Mouse (Mus musculus) MEL (cell line): ENCODE measurements at regions not wholly inside any gene's neighbourhood (a gene's known extent, or its start where the extent isn't known, plus 50 kb on each side); places are given as distances from the start of the nearest gene placed in this dataset.

Experiments
- DNase-seq: peaks from one replicate; pipeline ENCODE4 v3.0.0; 2011; ENCODE audit warnings: low read depth, low spot score
- H3K27ac ChIP-seq: 2 replicates; pipeline ENCODE4 v1.5.1; 2012; ENCODE audit warnings: low read depth, mild to moderate bottlenecking, control low read depth, low read length, moderate library complexity; ENCODE audit not compliant: control insufficient read depth
- H3K27me3 ChIP-seq, 2 experiments: fragments of 150-350 bp in 1 of 2; sonication (generic) in 1 of 2; 2 replicates each; pipeline ENCODE4 v1.6.1; 2012; ENCODE audit warnings: low read length in 2 of 2, mild to moderate bottlenecking in 2 of 2, improper control_type of control experiment in 1 of 2, moderate library complexity in 1 of 2; ENCODE audit not compliant: insufficient read depth in 2 of 2, control insufficient read depth in 1 of 2
- H3K36me3 ChIP-seq, 2 experiments: 2 replicates each; pipeline ENCODE4 v1.6.1; 2012 to 2014; ENCODE audit warnings: low read length in 2 of 2, improper control_type of control experiment in 1 of 2, inconsistent platforms in 1 of 2, mild to moderate bottlenecking in 1 of 2; ENCODE audit not compliant: insufficient read depth in 2 of 2, control insufficient read depth in 1 of 2
- H3K4me1 ChIP-seq, 2 experiments: fragments of 150-350 bp in 1 of 2; sonication (generic) in 1 of 2; 2 replicates each; pipeline ENCODE4 v1.6.1; 2012; ENCODE audit warnings: low read length in 2 of 2, improper control_type of control experiment in 1 of 2, mild to moderate bottlenecking in 1 of 2; ENCODE audit not compliant: insufficient read depth in 2 of 2, control insufficient read depth in 1 of 2
- H3K4me3 ChIP-seq, 2 experiments: fragments of 150-350 bp in 1 of 2; sonication (generic) in 1 of 2; 2 replicates each; pipeline ENCODE4 v1.5.1; 2012; ENCODE audit warnings: low read depth in 2 of 2, low read length in 2 of 2, mild to moderate bottlenecking in 2 of 2, moderate library complexity in 2 of 2, control low read depth in 1 of 2, improper control_type of control experiment in 1 of 2; ENCODE audit not compliant: control insufficient read depth in 1 of 2, insufficient read depth in 1 of 2
- H3K79me2 ChIP-seq: 2 replicates; pipeline ENCODE4 v1.6.1; 2012; ENCODE audit warnings: mild to moderate bottlenecking, low read length, moderate library complexity; ENCODE audit not compliant: control insufficient read depth, poor library complexity, insufficient read depth
- H3K9ac ChIP-seq: 2 replicates; pipeline ENCODE4 v1.6.1; 2012; ENCODE audit warnings: low read depth, mild to moderate bottlenecking, control low read depth, low read length, moderate library complexity; ENCODE audit not compliant: control insufficient read depth, poor library complexity, severe bottlenecking
- H3K9me3 ChIP-seq: fragments of 150-350 bp; sonication (generic); replicated peaks from 2 replicates; pipeline ENCODE4 v1.6.1; 2012; ENCODE audit warnings: mild to moderate bottlenecking, low read length, improper control_type of control experiment, moderate library complexity; ENCODE audit not compliant: insufficient read depth
- BHLHE40 ChIP-seq: IDR thresholded peaks from 2 replicates; pipeline ENCODE4 v1.6.1; 2012; ENCODE audit warnings: low read depth, mild to moderate bottlenecking, inconsistent platforms, low read length, improper control_type of control experiment, borderline replicate concordance
- CTCF ChIP-seq, 3 experiments: IDR thresholded peaks in 2 of 3; conservative IDR thresholded peaks in 1 of 3; 2 replicates each; pipeline ENCODE4 v1.5.1; 2011 to 2012; ENCODE audit warnings: low read length in 3 of 3, low read depth in 2 of 3, mild to moderate bottlenecking in 2 of 3, improper control_type of control experiment in 1 of 3, inconsistent platforms in 1 of 3, mixed read lengths in 1 of 3, moderate library complexity in 1 of 3; ENCODE audit not compliant: control insufficient read depth in 1 of 3, insufficient read depth in 1 of 3, poor library complexity in 1 of 3, severe bottlenecking in 1 of 3
- ELF1 ChIP-seq: IDR thresholded peaks from 2 replicates; pipeline ENCODE4 v1.6.1; 2014; ENCODE audit warnings: low read depth, mild to moderate bottlenecking, inconsistent platforms, low read length, improper control_type of control experiment, moderate library complexity
- EP300 ChIP-seq, 2 experiments: IDR thresholded peaks; 2 replicates each; pipeline ENCODE4 v1.6.1; 2011; ENCODE audit warnings: improper control_type of control experiment in 2 of 2, low read length in 2 of 2, low read depth in 1 of 2, mild to moderate bottlenecking in 1 of 2
- GABPA ChIP-seq: IDR thresholded peaks from 2 replicates; pipeline ENCODE4 v1.6.1; 2012; ENCODE audit warnings: low read depth, mild to moderate bottlenecking, inconsistent platforms, low read length, improper control_type of control experiment, moderate library complexity
- HCFC1 ChIP-seq: IDR thresholded peaks from 2 replicates; pipeline ENCODE4 v1.6.1; 2012; ENCODE audit warnings: low read depth, mild to moderate bottlenecking, inconsistent platforms, low read length, improper control_type of control experiment, moderate library complexity
- JUND ChIP-seq: IDR thresholded peaks from 2 replicates; pipeline ENCODE4 v1.6.1; 2011; ENCODE audit warnings: low read depth, mild to moderate bottlenecking, improper control_type of control experiment, low read length
- MAX ChIP-seq: IDR thresholded peaks from 2 replicates; pipeline ENCODE4 v1.6.1; 2011; ENCODE audit warnings: low read length, improper control_type of control experiment
- MAZ ChIP-seq: IDR thresholded peaks from 2 replicates; pipeline ENCODE4 v1.6.1; 2012; ENCODE audit warnings: low read depth, mild to moderate bottlenecking, inconsistent platforms, low read length, improper control_type of control experiment
- MXI1 ChIP-seq: IDR thresholded peaks from 2 replicates; pipeline ENCODE4 v1.6.1; 2011; ENCODE audit warnings: mild to moderate bottlenecking, low read depth, low read length, improper control_type of control experiment
- MYB ChIP-seq: IDR thresholded peaks from 2 replicates; pipeline ENCODE4 v1.6.1; 2011; ENCODE audit warnings: mild to moderate bottlenecking, low read depth, low read length, improper control_type of control experiment
- NELFE ChIP-seq: IDR thresholded peaks from 2 replicates; pipeline ENCODE4 v1.6.1; 2011; ENCODE audit warnings: low read depth, low read length, improper control_type of control experiment
- NRF1 ChIP-seq: IDR thresholded peaks from 2 replicates; pipeline ENCODE4 v1.6.1; 2014; ENCODE audit warnings: low read depth, mild to moderate bottlenecking, inconsistent platforms, low read length, improper control_type of control experiment, moderate library complexity; ENCODE audit not compliant: poor library complexity, insufficient read depth, severe bottlenecking
- POLR2A ChIP-seq, 2 experiments: IDR thresholded peaks; 2 replicates each; pipeline ENCODE4 v1.6.1; 2011 to 2012; ENCODE audit warnings: low read length in 2 of 2, mild to moderate bottlenecking in 2 of 2, control low read depth in 1 of 2, improper control_type of control experiment in 1 of 2, low read depth in 1 of 2, moderate library complexity in 1 of 2; ENCODE audit not compliant: control insufficient read depth in 1 of 2, insufficient read depth in 1 of 2, poor library complexity in 1 of 2
- RAD21 ChIP-seq: IDR thresholded peaks from 2 replicates; pipeline ENCODE4 v1.6.1; 2011; ENCODE audit warnings: mild to moderate bottlenecking, low read depth, low read length, improper control_type of control experiment
- RCOR1 ChIP-seq: IDR thresholded peaks from 2 replicates; pipeline ENCODE4 v1.6.1; 2012; ENCODE audit warnings: low read depth, mild to moderate bottlenecking, inconsistent platforms, low read length, improper control_type of control experiment
- TAL1 ChIP-seq: IDR thresholded peaks from 2 replicates; pipeline ENCODE4 v1.6.1; 2012; ENCODE audit warnings: mild to moderate bottlenecking, inconsistent platforms, low read length, moderate library complexity, mixed read lengths
- TBP ChIP-seq: IDR thresholded peaks from 2 replicates; pipeline ENCODE4 v1.8.0; 2011; ENCODE audit warnings: low read depth, low read length, improper control_type of control experiment
- UBTF ChIP-seq: IDR thresholded peaks from 2 replicates; pipeline ENCODE4 v1.6.1; 2012; ENCODE audit warnings: low read depth, mild to moderate bottlenecking, inconsistent platforms, low read length, improper control_type of control experiment, moderate library complexity, borderline replicate concordance; ENCODE audit not compliant: insufficient read depth
- USF1 ChIP-seq: IDR thresholded peaks from 2 replicates; pipeline ENCODE4 v1.6.1; 2014; ENCODE audit warnings: low read depth, mild to moderate bottlenecking, inconsistent platforms, low read length, improper control_type of control experiment, moderate library complexity
- USF2 ChIP-seq, 2 experiments: IDR thresholded peaks; 2 replicates each; pipeline ENCODE4 v1.6.1; 2011 to 2012; ENCODE audit warnings: improper control_type of control experiment in 2 of 2, low read length in 2 of 2, borderline replicate concordance in 1 of 2, inconsistent platforms in 1 of 2, low read depth in 1 of 2, mild to moderate bottlenecking in 1 of 2; ENCODE audit not compliant: insufficient read depth in 1 of 2
- ZC3H11A ChIP-seq: IDR thresholded peaks from 2 replicates; pipeline ENCODE4 v1.6.1; 2012; ENCODE audit warnings: low read depth, mild to moderate bottlenecking, inconsistent platforms, low read length, improper control_type of control experiment
- ZNF384 ChIP-seq: IDR thresholded peaks from 2 replicates; pipeline ENCODE4 v1.6.1; 2012; ENCODE audit warnings: low read depth, mild to moderate bottlenecking, inconsistent platforms, low read length, improper control_type of control experiment

DNA sequence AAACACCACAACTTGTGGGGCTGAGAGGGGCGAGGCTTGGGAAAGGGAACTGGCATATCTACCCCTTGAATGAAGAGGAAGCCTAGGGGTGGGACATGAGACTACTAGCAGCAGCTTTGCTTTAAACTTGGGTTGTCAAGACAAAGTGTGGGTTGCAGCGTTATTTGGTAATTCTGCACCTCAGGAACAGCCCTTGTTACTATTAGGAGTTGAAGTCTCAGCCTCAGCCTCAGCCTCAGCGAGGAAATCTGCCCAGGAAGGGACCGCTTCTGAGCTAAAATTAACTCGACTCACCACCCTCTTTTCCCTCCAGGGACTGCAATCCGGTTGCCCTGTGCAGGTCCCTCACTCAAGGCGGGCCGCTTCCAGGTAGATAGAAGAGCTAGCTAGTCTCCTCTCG is 86.4 kb upstream of the Hsd17b12 start:
- no peaks in the 10 kb centered on the region for H3K36me3 ChIP-seq
- H3K27ac ChIP-seq = no peak overlapping the region
- no peaks in the 10 kb centered on the region for H3K4me1 ChIP-seq
- H3K4me3 ChIP-seq = no peak overlapping the region
- no peaks in the 10 kb centered on the region for H3K79me2 ChIP-seq
- no peaks in the 10 kb centered on the region; a peak in 1 of 4 replicates for H3K27me3 ChIP-seq
- TF ChIP-seq UBTF (no peak), NRF1 (no peak), BHLHE40 (no peak), ZC3H11A (no peak), POLR2A (IDR thresholded peaks at IDR 0.05; ENCODE audit: control insufficient read depth in 1 of 2, insufficient read depth in 1 of 2, low read depth in 1 of 2, low read length in 2 of 2, poor library complexity in 1 of 2) (no peak), GABPA (no peak), MAX (no peak), NELFE (no peak), EP300 (IDR thresholded peaks at IDR 0.05; ENCODE audit: low read depth in 1 of 2, low read length in 2 of 2) (no peak), TAL1 (no peak), HCFC1 (no peak), MAZ (no peak), RCOR1 (no peak), USF2 (IDR thresholded peaks at IDR 0.05; ENCODE audit: borderline replicate concordance in 1 of 2, insufficient read depth in 1 of 2, low read depth in 1 of 2, low read length in 2 of 2) (no peak), ELF1 (no peak), JUND (no peak), MYB (no peak)
- no peak for DNase-seq
- no peaks in the 10 kb centered on the region for H3K9me3 ChIP-seq
- no peak overlapping the region for H3K9ac ChIP-seq

DNA sequence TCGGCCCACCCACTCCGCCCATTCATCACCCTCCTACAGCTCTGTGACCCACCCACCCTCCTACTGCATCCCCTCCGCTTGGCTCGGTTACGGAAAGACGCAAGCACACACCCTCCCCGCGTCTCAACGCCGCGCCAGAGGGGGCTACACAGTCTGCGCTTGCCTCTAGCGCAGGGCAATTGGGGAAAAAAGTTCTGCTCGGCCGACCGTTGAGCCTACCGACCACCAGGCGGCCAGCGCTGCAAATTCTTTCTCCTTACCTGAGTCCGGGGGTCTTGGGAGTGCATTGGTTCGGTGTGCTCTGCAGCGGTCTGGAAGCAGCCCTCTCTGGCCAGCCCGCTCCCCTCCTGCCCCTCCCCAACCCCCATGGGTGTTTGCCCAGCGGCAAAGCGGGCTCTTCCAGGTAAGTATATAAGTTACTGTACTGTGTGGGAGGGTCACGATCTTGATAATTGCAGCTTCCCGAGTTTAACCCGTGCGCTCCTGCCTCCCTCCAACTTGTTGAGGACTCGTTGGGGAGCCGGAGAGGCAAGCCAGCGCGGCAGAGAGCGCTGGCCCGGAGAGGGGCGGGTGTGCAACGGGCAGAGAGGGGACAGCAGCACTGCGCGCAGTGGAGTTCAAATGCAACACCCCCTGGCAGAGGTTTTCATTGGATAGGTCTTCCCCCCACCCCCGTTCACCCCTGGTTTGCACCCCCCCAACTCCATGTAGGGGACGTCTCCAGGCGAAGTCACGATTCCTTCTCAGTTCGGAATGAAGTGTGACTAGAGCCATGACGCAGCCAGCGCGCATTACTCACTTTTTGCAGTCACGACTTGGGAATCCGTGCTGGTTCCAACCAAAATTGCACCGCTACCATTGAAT is 85.5 kb upstream of the Hsd17b12 start:
- no peaks in the 10 kb centered on the region for H3K79me2 ChIP-seq
- no peak overlapping the region for H3K27ac ChIP-seq
- H3K4me1 ChIP-seq = no peaks in the 10 kb centered on the region
- TF ChIP-seq TBP (no peak), EP300 (IDR thresholded peaks at IDR 0.05; ENCODE audit: low read depth in 1 of 2, low read length in 2 of 2) (no peak), RCOR1 (no peak), JUND (no peak), CTCF (IDR thresholded peaks at IDR 0.05 in 2 of 3, conservative IDR thresholded peaks at IDR 0.05 in 1 of 3; ENCODE audit: control insufficient read depth in 1 of 3, insufficient read depth in 1 of 3, low read depth in 2 of 3, low read length in 3 of 3, poor library complexity in 1 of 3, severe bottlenecking in 1 of 3) (no peak), MXI1 (no peak), GABPA (no peak), RAD21 (no peak), NELFE (no peak), ELF1 (no peak), USF1 (no peak), ZNF384 (no peak), HCFC1 (no peak)
- TF ChIP-seq, all 39 proteins: peak for 0
- H3K27me3 ChIP-seq = no peaks in the 10 kb centered on the region
- no peaks in the 10 kb centered on the region for H3K36me3 ChIP-seq
- no peak overlapping the region for H3K9ac ChIP-seq
- H3K4me3 ChIP-seq = no peak overlapping the region
- DNase-seq = no peak
- no peaks in the 10 kb centered on the region for H3K9me3 ChIP-seq
